Mouse (Mus musculus) embryonic fibroblast, embryonic 13.5 days (primary cell): ENCODE results near the gene Fam199x. TPM values are rescaled to one million over a fixed set of nuclear protein-coding genes. Genes with fewer than 3 reads are reported as not detected.

ENCODE experiments used
- H3K27ac ChIP-seq: 2 replicates; pipeline ENCODE4 v1.5.1; 2012; ENCODE audit warnings: low read length, control low read depth, inconsistent platforms; ENCODE audit not compliant: insufficient read depth
- H3K4me1 ChIP-seq: 2 replicates; pipeline ENCODE4 v1.6.1; 2011; ENCODE audit warnings: low read length; ENCODE audit not compliant: control insufficient read depth, insufficient read depth
- H3K4me3 ChIP-seq: 2 replicates; pipeline ENCODE4 v1.5.1; 2011; ENCODE audit warnings: mild to moderate bottlenecking, control low read depth, low read length; ENCODE audit not compliant: insufficient read depth
- CTCF ChIP-seq: IDR thresholded peaks from 2 replicates; pipeline ENCODE4 v1.5.1; 2011; ENCODE audit warnings: mild to moderate bottlenecking, control low read depth, low read length, moderate library complexity, borderline replicate concordance; ENCODE audit not compliant: insufficient read depth
- POLR2A ChIP-seq: IDR thresholded peaks from 2 replicates; pipeline ENCODE4 v1.6.1; 2011; ENCODE audit warnings: low read depth, mild to moderate bottlenecking, control low read depth, low read length, moderate library complexity
- polyA plus RNA-seq: library from polyadenylated mRNA; stranded (reverse); fragments of >200 nt; gene quantifications from 2 replicates; pipeline ENCODE4 v1.2.4, GENCODE M21; 2011; ENCODE audit warnings: low read depth; ENCODE audit not compliant: missing spikeins, insufficient read length

The Fam199x gene
- polyA plus RNA-seq, 1 experiment, result 8.1 TPM

DNA sequence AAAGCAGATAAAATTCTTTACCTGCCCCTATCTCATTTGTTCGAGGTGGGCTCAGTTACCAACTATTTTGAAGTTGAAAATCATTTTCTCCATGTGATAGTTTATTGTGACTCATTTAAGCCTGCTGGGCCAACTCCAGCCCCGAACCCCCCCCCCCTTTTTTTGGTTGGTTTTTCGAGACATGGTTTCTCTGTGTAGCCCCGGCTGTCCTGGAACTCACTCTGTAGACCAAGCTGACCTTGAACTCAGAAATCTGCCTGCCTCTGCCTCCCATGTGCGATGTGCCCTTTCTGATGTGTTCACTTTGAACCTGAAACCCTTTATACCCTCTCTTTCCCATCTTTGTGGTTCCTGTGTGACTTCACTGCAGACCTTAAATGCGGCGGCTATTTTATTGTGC lies 10.9 kb upstream of the Fam199x start:
- TF ChIP-seq POLR2A (no peak), CTCF (no peak)
- Histone ChIP-seq H3K27ac (no peak overlapping the region), H3K4me3 (peak overlapping the region; percentile 96; the same call in 1 of the 2 replicates), H3K4me1 (no peaks in the 10 kb centered on the region)

DNA sequence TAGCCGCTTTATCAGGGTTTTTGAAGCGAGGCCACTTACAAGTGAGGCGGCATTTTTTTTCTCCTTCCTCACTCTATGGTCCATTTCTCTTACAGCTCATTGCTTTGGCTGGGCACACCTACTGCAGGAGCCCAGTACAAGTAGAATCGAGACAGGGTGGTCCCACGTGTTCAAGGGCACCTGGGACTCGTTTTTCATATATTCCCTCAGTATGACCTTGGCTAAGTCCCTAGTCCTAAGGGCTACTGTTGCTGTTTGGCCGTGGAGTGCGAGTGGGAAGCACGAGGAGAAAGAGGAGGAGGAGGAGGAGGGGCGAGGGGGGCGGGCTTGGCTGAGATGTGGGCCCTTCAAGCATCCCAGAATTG lies 352 bp upstream of the Fam199x start:
- Histone ChIP-seq H3K4me3 (peak overlapping the region; percentile 15), H3K27ac (no peak overlapping the region), H3K4me1 (no peaks in the 10 kb centered on the region)
- TF ChIP-seq POLR2A, result no peak
- no peak for TF ChIP-seq CTCF

DNA sequence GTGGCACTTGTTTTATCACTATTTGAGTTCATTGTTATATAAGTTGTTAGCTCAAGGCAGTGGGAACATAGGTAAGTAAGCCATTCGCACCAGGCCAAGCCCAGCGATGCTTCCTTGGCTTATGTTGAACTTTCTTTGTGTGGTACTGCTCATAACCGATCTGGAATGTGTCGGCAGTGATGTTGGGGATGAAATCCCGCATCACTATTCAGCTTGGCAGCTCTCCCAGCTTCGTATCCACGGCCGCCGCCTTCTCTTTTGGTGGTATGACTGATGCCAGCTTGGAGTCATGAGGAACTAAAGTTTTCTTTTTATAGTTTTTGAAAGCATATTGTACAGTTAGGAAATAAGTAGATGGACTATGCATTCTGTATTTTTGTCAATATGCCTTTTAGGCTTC lies 13.8 kb downstream of the Fam199x start:
- H3K4me1 ChIP-seq, result no peaks in the 10 kb centered on the region
- TF ChIP-seq POLR2A (no peak), CTCF (no peak)
- no peak overlapping the region for H3K4me3 ChIP-seq
- H3K27ac ChIP-seq, result no peak overlapping the region

DNA sequence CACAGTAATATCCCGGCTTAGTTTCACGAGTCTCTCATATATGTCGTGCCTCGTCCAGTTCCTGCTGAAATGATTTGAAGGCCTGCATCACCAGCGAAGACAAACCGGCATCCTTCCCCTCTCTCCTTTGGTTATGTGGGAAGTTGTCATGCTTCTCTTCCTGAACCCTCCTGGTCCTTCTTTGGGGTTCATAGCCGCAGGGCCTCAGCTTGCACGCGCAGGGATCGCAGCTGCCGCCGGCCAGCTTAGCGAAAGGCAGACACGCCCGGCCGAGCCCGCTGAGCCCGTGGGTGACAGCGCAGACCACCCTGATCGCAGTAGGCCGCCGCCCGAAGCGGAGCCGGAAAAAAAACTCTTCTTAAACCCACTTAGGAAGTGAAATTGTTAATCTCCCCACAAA lies 55.1 kb downstream of the Fam199x start:
- no peak overlapping the region for H3K4me3 ChIP-seq
- no peak overlapping the region for H3K27ac ChIP-seq
- H3K4me1 ChIP-seq, result no peaks in the 10 kb centered on the region
- TF ChIP-seq POLR2A, result no peak
- no peak for TF ChIP-seq CTCF

DNA sequence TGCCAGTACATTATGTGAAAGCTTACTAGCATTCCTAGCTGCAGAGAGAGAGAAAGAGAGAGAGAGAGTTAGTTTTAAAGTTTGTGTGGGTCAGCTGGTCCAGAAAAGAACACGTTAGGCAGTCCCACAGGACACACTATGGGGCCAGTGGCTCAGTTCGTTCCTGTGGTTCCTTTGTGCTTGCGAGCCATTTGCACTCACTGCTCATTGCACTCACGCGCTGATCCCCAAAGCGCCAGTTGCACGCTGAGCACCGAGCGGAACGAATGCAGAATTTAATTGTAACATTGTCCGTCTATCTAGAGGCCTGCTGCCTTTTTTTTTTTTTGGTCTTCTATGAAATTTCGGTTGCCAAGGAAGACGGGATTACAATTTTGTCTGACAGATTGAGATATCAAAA lies 57.1 kb downstream of the Fam199x start:
- no peak for TF ChIP-seq CTCF
- TF ChIP-seq POLR2A, result no peak

DNA sequence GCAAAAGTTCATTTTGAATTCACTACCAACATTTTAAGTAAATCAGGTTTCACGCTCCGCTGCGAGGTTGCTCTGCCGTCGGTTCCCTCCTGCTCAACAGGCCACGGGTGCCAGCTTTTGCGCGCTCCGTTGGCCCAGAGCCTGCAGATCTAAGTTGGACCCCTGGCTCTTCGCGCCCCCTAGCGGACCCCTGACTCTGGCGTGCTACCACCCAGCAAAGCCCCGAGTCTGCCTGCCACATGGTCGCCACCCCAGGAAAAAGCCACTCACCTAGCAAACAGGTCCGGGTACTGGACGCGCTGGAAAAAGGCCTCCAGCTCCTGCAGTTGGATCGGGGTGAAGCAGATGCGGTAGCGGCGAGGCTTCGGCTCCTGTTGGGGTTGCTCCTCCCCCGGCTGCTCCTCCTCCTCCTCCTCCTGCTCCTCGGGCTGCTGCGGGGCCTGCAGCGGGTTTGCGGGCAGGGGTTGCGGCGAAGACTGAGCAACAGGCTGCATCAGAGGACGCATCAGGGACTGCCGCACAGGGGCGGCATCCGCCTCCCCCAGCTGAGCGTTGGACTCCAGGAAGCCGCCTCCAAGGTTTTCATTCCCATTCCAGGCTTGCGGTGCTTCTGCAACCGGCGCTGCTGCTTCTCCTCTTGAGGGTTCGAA lies 68.8 kb downstream of the Fam199x start:
- no peak overlapping the region for H3K27ac ChIP-seq
- H3K4me3 ChIP-seq, result no peak overlapping the region
- TF ChIP-seq CTCF (no peak), POLR2A (no peak)
- no peaks in the 10 kb centered on the region for H3K4me1 ChIP-seq

More for the DNA sequence above, 57.1 kb downstream of the Fam199x start:
- H3K4me1 ChIP-seq, result no peaks in the 10 kb centered on the region
- no peak overlapping the region for H3K27ac ChIP-seq
- H3K4me3 ChIP-seq, result no peak overlapping the region

DNA sequence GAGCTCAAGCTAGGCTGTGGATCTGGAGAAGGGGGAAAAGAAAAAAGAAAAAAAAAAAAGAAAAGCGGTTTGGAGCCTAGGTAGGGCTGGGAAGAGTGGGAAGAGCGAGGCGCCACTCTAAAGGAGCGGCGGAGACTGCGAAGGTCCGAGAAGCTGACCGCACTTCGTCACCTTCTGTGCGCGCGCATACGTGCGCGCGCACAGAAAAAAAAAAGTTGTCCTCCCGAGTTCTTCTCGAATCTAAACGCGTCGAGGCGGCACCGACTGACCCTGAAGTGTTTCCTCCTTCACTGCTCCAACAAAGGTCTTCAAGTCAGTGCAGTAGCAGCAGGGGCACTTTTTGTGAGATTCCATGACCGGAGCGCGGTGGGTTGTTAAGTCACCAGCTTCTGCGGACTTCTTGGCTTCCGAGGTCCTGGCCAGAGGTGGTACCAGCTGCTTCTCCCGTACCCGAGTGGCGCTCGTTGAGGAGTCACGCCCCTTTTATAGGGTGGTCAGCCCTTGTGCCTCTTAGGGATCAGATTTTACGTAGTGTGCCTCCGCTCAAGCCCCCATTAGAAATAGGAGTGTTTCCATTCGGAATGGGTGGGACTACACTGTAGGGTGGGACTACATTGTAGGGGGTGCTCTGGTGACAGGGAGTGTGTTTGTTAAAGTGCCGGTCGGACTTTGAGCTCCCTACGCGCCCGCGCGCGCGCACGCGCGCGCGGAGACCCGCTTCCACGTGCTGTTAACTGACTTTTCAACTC lies 70.5 kb downstream of the Fam199x start:
- peak overlapping the region; percentile 2; the same call in 1 of the 2 replicates for H3K4me3 ChIP-seq
- no peak overlapping the region for H3K27ac ChIP-seq
- H3K4me1 ChIP-seq, result no peaks in the 10 kb centered on the region
- no peak for TF ChIP-seq POLR2A
- no peak for TF ChIP-seq CTCF

DNA sequence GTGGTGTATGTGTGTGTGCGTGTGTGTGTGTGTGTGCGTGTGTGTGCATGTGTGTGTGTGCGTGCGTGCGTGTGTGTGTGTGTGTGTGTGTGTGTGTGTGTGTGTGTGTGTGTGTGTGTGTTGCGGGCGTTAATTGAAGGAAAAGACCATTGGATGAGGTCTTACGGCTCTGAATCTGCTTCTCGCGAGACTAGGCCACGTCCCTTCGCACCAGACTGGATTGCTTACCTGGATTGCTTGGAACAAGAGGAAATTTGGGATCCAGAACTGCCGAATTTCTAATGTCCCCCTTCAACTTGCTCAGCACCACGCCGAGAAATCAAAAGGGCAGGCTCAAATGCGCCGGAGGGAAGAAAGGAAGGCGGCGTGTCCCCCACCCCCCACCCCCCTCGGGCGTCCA lies 72.3 kb downstream of the Fam199x start, which contains the start of gene Esx1:
TSS of gene Esx1 (minus strand) at position 366 of the 400 bp plus-strand sequence.
- Histone ChIP-seq H3K27ac (no peak within 1 kb of the TSS), H3K4me3 (no peak within 1 kb of the TSS), H3K4me1 (no peaks in the 10 kb centered on the region)
- TF ChIP-seq CTCF (no peak), POLR2A (no peak)

DNA sequence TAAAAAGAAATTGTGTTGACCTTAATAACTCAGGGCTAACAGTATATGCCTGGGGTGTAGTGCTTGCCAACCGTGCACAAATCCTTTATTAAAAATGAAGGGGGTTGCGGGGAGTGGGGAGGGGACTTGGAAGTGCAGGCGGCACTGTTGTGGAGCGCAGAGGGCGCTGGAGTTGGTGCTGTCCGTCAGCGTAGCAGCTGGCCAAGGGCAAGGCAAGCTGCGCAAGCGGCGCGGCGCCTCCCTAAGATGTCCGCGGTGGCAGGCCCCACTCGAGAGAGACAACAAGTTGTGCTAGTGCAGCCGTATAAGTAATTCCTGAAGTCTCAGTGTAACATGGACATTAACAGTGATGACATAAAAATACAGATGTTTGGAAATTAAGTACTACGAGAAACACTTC lies 78.1 kb downstream of the Fam199x start:
- no peak overlapping the region for H3K4me3 ChIP-seq
- TF ChIP-seq POLR2A (no peak), CTCF (no peak)
- H3K4me1 ChIP-seq, result no peaks in the 10 kb centered on the region
- H3K27ac ChIP-seq, result no peak overlapping the region

Other genes starting within 250 kb of the Fam199x start
- gene Plp1, start 226.9 kb upstream of the Fam199x start, polyA plus RNA-seq, result 1.2 and 2.6 TPM in 2 replicates
- 0.12 TPM in 1 of 2 replicates, not detected in the other for gene Rab9b, start 180.8 kb upstream of the Fam199x start, polyA plus RNA-seq
- not detected in 2 replicates for gene H2bfm, start 122.3 kb upstream of the Fam199x start, polyA plus RNA-seq
- 3.9 and 4.5 TPM in 2 replicates for gene Tmsb15b2, start 74.1 kb upstream of the Fam199x start, polyA plus RNA-seq
- gene Tmsb15l, start 72.7 kb upstream of the Fam199x start, polyA plus RNA-seq, result 1.1 TPM in 1 of 2 replicates, not detected in the other
- gene Tmsb15b1, start 72.7 kb upstream of the Fam199x start, polyA plus RNA-seq, result 16.7 and 18.6 TPM in 2 replicates
- 2.7 and 4.5 TPM in 2 replicates for gene Zcchc18, start 56.4 kb upstream of the Fam199x start, polyA plus RNA-seq
- 6.7 and 8.0 TPM in 2 replicates for gene Slc25a53, start 11.3 kb upstream of the Fam199x start, polyA plus RNA-seq
- not detected in 2 replicates for gene Esx1, start 72.5 kb downstream of the Fam199x start, polyA plus RNA-seq